Mouse (Mus musculus): ENCODE measurements around the gene Theg.

DNA sequence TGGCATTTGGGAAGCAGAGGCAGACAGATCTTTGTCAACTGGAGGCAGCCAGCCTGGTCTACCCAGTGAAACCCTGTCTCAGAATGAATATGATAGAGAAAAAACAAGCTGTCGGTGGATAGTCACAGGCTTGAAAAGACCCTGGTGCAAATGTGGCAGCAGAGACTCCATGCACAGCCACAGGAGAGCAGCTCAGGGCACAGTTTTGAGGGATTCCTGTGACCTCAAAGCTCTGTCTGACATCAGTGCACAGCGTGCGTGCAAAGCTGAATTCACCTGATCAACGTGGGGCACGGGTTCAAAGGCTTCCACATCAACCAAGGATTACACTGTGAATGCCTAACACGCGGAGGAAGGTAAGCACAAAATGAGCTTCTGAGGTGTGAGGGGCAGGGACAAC is 6.8 kb downstream of the Theg start:
- TF ChIP-seq EP300 (optimal IDR thresholded peaks at IDR 0.05) (no peak), CTCF (IDR thresholded peaks at IDR 0.05; ENCODE audit: low read depth) (no peak)
